In the genomic region with DNA sequence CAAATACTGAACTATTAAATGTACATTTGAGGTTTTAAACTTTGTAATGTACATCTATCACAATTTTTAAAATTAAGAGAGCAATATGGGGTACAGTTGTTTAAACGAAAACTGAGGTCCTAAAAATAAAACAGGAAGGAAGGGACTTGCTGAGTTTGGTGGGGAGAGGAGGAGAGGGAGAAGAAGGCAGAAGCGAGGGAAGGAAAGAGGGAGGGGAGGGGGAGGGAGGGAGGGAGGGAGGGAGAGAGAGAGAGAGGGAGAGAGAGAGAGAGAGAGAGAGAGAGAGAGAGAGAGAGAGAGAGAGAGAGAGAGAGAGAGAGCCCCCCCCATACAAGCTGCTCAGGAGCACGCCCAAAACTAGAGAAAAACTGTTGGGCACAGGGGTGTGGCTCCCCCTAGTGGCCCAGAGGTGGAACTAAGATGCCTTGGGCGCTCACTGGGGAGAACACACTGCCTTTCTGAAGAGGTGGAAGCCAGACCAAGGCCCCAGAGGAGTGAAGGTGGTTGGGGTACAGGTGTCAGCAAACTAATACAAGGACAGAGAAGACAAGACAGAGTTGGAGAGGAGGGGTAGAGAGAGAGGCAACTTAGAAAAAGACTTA, we compare ENCODE assay signal across 8 mouse cellular contexts. TPM values are rescaled to one million over a fixed set of nuclear protein-coding genes. Genes with fewer than 3 reads are reported as not detected.
DNase-seq lines count a peak whose midpoint lies in the region; ATAC-seq and TF ChIP-seq lines count a peak whose summit lies in the region.

No protein-coding gene starts in this region.

- no peak overlapping the region for H3K9ac ChIP-seq in forebrain, embryonic 13.5 days
- H3K9ac ChIP-seq in forebrain, postnatal 0 days = no peak overlapping the region

- peak; percentile 48 for DNase-seq in forebrain, embryonic 10.5 days (ENCODE audit: extremely low spot score, low spot score)
- DNase-seq in 416B (ENCODE audit: low read depth) = peak; percentile 77
- peak; percentile 68 for DNase-seq in forebrain, postnatal 0 days
- peak; percentile 62 to 73 for DNase-seq in layer of hippocampus, postnatal 10 days (ENCODE audit: low spot score in 2 of 2)
- DNase-seq in spleen, postnatal 10 days (ENCODE audit: low spot score in 2 of 2) = peak; percentile 66 to 80

- H3K9me3 ChIP-seq in forebrain, embryonic 10.5 days = no peaks in the 10 kb centered on the region
- no peaks in the 10 kb centered on the region for H3K9me3 ChIP-seq in forebrain, embryonic 13.5 days (replicated peaks)
- no peaks in the 10 kb centered on the region for H3K9me3 ChIP-seq in forebrain, postnatal 0 days (ENCODE audit: low read length)

- ATAC-seq in forebrain, embryonic 13.5 days = no peak
- peak; percentile 66 for ATAC-seq in forebrain, postnatal 0 days
- peak; percentile 87 for ATAC-seq in megakaryocyte, adult 5-6 weeks (ENCODE audit: poor library complexity, severe bottlenecking)

- H3K4me3 ChIP-seq in forebrain, embryonic 10.5 days = no peak overlapping the region
- no peak overlapping the region for H3K4me3 ChIP-seq in forebrain, embryonic 13.5 days
- no peak overlapping the region for H3K4me3 ChIP-seq in bone marrow, adult 2 months (replicated peaks; ENCODE audit: control insufficient read depth, low read depth, low read length)
- no peak overlapping the region for H3K4me3 ChIP-seq in forebrain, postnatal 0 days (ENCODE audit: low read depth, low read length)

- peaks cover 33% of the 10 kb centered on the region for H3K27me3 ChIP-seq in forebrain, embryonic 10.5 days (ENCODE audit: poor library complexity, severe bottlenecking)
- peaks cover 20% of the 10 kb centered on the region for H3K27me3 ChIP-seq in forebrain, embryonic 13.5 days
- H3K27me3 ChIP-seq in forebrain, postnatal 0 days (ENCODE audit: insufficient read depth, low read length) = no peaks in the 10 kb centered on the region

- H3K4me1 ChIP-seq in forebrain, embryonic 10.5 days = peaks cover 14% of the 10 kb centered on the region
- peaks cover 10% of the 10 kb centered on the region for H3K4me1 ChIP-seq in forebrain, embryonic 13.5 days
- no peaks in the 10 kb centered on the region; the same call in 1 of the 2 replicates for H3K4me1 ChIP-seq in bone marrow, adult 2 months (ENCODE audit: control insufficient read depth, insufficient read depth, low read length)
- H3K4me1 ChIP-seq in forebrain, postnatal 0 days (ENCODE audit: insufficient read depth) = 0 out of 2 replicates have a peak, but pooled peaks cover 6% of the 10 kb centered on the region

- H3K4me2 ChIP-seq in forebrain, embryonic 13.5 days = no peak overlapping the region
- no peak overlapping the region for H3K4me2 ChIP-seq in forebrain, postnatal 0 days (ENCODE audit: low read depth)

- H3K36me3 ChIP-seq in forebrain, embryonic 10.5 days (replicated peaks) = no peaks in the 10 kb centered on the region
- H3K36me3 ChIP-seq in forebrain, embryonic 13.5 days (ENCODE audit: poor library complexity, severe bottlenecking) = no peaks in the 10 kb centered on the region
- H3K36me3 ChIP-seq in forebrain, postnatal 0 days (ENCODE audit: insufficient read depth) = no peaks in the 10 kb centered on the region

- TF ChIP-seq CTCF in bone marrow, adult 2 months (IDR thresholded peaks at IDR 0.05; ENCODE audit: control insufficient read depth, insufficient read depth, low read length) = peak; percentile 89
- peak; percentile 80 for TF ChIP-seq CTCF in forebrain, postnatal 0 days (IDR thresholded peaks at IDR 0.05; ENCODE audit: low read depth)

- H3K27ac ChIP-seq in forebrain, embryonic 10.5 days = no peak overlapping the region
- H3K27ac ChIP-seq in forebrain, embryonic 13.5 days = no peak overlapping the region
- no peak overlapping the region for H3K27ac ChIP-seq in bone marrow, adult 2 months (ENCODE audit: control insufficient read depth, insufficient read depth, low read depth, low read length, poor library complexity)
- H3K27ac ChIP-seq in forebrain, postnatal 0 days (ENCODE audit: low read depth, low read length) = no peak overlapping the region

- 25% methylated on average over 3 of the region's 4 CpGs for WGBS in forebrain, embryonic 10.5 days
- WGBS in forebrain, embryonic 13.5 days = 27% methylated on average over 3 of the region's 4 CpGs
- WGBS in bone marrow, adult 2 months = 2% methylated on average over 4 of the region's 4 CpGs
- WGBS in forebrain, postnatal 0 days = 18% methylated on average over 3 of the region's 4 CpGs

- TF ChIP-seq POLR2A in bone marrow, adult 2 months (IDR thresholded peaks at IDR 0.05; ENCODE audit: borderline replicate concordance, control insufficient read depth, low read depth, low read length) = no peak

RNA-seq across cellular contexts. Expression of gene Trim58, which starts 3.8 kb away (rescaled TPM):
- 0.33 and 0.35 TPM in 2 replicates for polyA plus RNA-seq in forebrain, embryonic 10.5 days (2016; fragmentation: Nextera tagmentation; extraction: Ambion mirVana)
- polyA plus RNA-seq in forebrain, embryonic 13.5 days (2015; fragmentation: Nextera tagmentation; extraction: Ambion mirVana) = 0.10 TPM in 1 of 2 replicates, not detected in the other
- 24.8 and 27.5 TPM in 2 replicates for polyA plus RNA-seq in bone marrow, adult 2 months (2011; ENCODE audit: insufficient read depth, insufficient read length, low replicate concordance, missing spikeins)
- 0.15 TPM in 1 of 2 replicates, not detected in the other for total RNA-seq in forebrain, postnatal 0 days (2014; rRNA removed)
- polyA plus RNA-seq in forebrain, postnatal 0 days (2015; fragmentation: Nextera tagmentation; extraction: Ambion mirVana) = 0.06 and 0.19 TPM in 2 replicates
- total RNA-seq in layer of hippocampus, postnatal 10 days (2021) = under 1 TPM in 1 of 2 experiments, not detected in 1; 0.20 TPM
- 0.11 and 0.27 TPM in 2 replicates for total RNA-seq in megakaryocyte, adult 5-6 weeks (2015)
- total RNA-seq in megakaryocyte, adult 5-6 weeks (2017) = 0.04 TPM in 1 of 2 replicates, not detected in the other

RNA-seq across cellular contexts. Expression of gene Olfr323, which starts 6.2 kb away (rescaled TPM):
- polyA plus RNA-seq in forebrain, embryonic 10.5 days (2016; fragmentation: Nextera tagmentation; extraction: Ambion mirVana) = not detected in 2 replicates
- not detected in 2 replicates for polyA plus RNA-seq in forebrain, embryonic 13.5 days (2015; fragmentation: Nextera tagmentation; extraction: Ambion mirVana)
- polyA plus RNA-seq in bone marrow, adult 2 months (2011; ENCODE audit: insufficient read depth, insufficient read length, low replicate concordance, missing spikeins) = not detected in 2 replicates
- total RNA-seq in forebrain, postnatal 0 days (2014; rRNA removed) = not detected in 2 replicates
- not detected in 2 replicates for polyA plus RNA-seq in forebrain, postnatal 0 days (2015; fragmentation: Nextera tagmentation; extraction: Ambion mirVana)
- not detected for total RNA-seq in layer of hippocampus, postnatal 10 days (2021)
- not detected in 2 replicates for total RNA-seq in megakaryocyte, adult 5-6 weeks (2015)
- total RNA-seq in megakaryocyte, adult 5-6 weeks (2017) = not detected in 2 replicates

RNA-seq across cellular contexts. Expression of gene 2210407C18Rik, which starts 20.6 kb away (rescaled TPM):
- not detected in 2 replicates for polyA plus RNA-seq in forebrain, embryonic 10.5 days (2016; fragmentation: Nextera tagmentation; extraction: Ambion mirVana)
- polyA plus RNA-seq in forebrain, embryonic 13.5 days (2015; fragmentation: Nextera tagmentation; extraction: Ambion mirVana) = not detected in 2 replicates
- not detected in 2 replicates for polyA plus RNA-seq in bone marrow, adult 2 months (2011; ENCODE audit: insufficient read depth, insufficient read length, low replicate concordance, missing spikeins)
- total RNA-seq in forebrain, postnatal 0 days (2014; rRNA removed) = not detected in 2 replicates
- not detected in 2 replicates for polyA plus RNA-seq in forebrain, postnatal 0 days (2015; fragmentation: Nextera tagmentation; extraction: Ambion mirVana)
- not detected for total RNA-seq in layer of hippocampus, postnatal 10 days (2021)
- not detected in 2 replicates for total RNA-seq in megakaryocyte, adult 5-6 weeks (2015)
- not detected in 2 replicates for total RNA-seq in megakaryocyte, adult 5-6 weeks (2017)

RNA-seq across cellular contexts. Expression of gene Olfr322, which starts 22.1 kb away (rescaled TPM):
- not detected in 2 replicates for polyA plus RNA-seq in forebrain, embryonic 10.5 days (2016; fragmentation: Nextera tagmentation; extraction: Ambion mirVana)
- polyA plus RNA-seq in forebrain, embryonic 13.5 days (2015; fragmentation: Nextera tagmentation; extraction: Ambion mirVana) = not detected in 2 replicates
- polyA plus RNA-seq in bone marrow, adult 2 months (2011; ENCODE audit: insufficient read depth, insufficient read length, low replicate concordance, missing spikeins) = 0.77 TPM in 1 of 2 replicates, not detected in the other
- not detected in 2 replicates for total RNA-seq in forebrain, postnatal 0 days (2014; rRNA removed)
- polyA plus RNA-seq in forebrain, postnatal 0 days (2015; fragmentation: Nextera tagmentation; extraction: Ambion mirVana) = not detected in 2 replicates
- total RNA-seq in layer of hippocampus, postnatal 10 days (2021) = not detected
- not detected in 2 replicates for total RNA-seq in megakaryocyte, adult 5-6 weeks (2015)
- total RNA-seq in megakaryocyte, adult 5-6 weeks (2017) = not detected in 2 replicates

RNA-seq across cellular contexts. Expression of gene Olfr324, which starts 41.6 kb away (rescaled TPM):
- polyA plus RNA-seq in forebrain, embryonic 10.5 days (2016; fragmentation: Nextera tagmentation; extraction: Ambion mirVana) = not detected in 2 replicates
- not detected in 2 replicates for polyA plus RNA-seq in forebrain, embryonic 13.5 days (2015; fragmentation: Nextera tagmentation; extraction: Ambion mirVana)
- polyA plus RNA-seq in bone marrow, adult 2 months (2011; ENCODE audit: insufficient read depth, insufficient read length, low replicate concordance, missing spikeins) = not detected in 2 replicates
- total RNA-seq in forebrain, postnatal 0 days (2014; rRNA removed) = not detected in 2 replicates
- 0.13 TPM in 1 of 2 replicates, not detected in the other for polyA plus RNA-seq in forebrain, postnatal 0 days (2015; fragmentation: Nextera tagmentation; extraction: Ambion mirVana)
- not detected for total RNA-seq in layer of hippocampus, postnatal 10 days (2021)
- total RNA-seq in megakaryocyte, adult 5-6 weeks (2015) = not detected in 2 replicates
- not detected in 2 replicates for total RNA-seq in megakaryocyte, adult 5-6 weeks (2017)

Comparison
In these comparisons a context has a peak if more than half of its experiments do, and no peak if none do; other contexts are left out.
1. RNA of gene Trim58, which starts 3.8 kb away (polyA plus RNA-seq): 24.8 to 27.5 TPM in bone marrow, adult 2 months; 0.33 to 0.35 TPM in forebrain, embryonic 10.5 days, 0.06 to 0.19 TPM in forebrain, postnatal 0 days and 0.10 TPM in forebrain, embryonic 13.5 days; every median in the first group is over 10 times any median in the second.
2. Peak in every context shown above with its lines, with median percentiles within 50 percentile points of each other: DNase-seq.